Mouse (Mus musculus): ENCODE measurements at regions not wholly inside any gene's neighbourhood (a gene's known extent, or its start where the extent isn't known, plus 50 kb on each side); places are given as distances from the start of the nearest gene placed in this dataset.
A peak's percentile ranks its signal among the peaks of the same experiment; 100 is the strongest.

GRCm38 (mm10) chr8:126538136-126538535, 55.6 kb downstream of the Irf2bp2 start:
- no peak for DNase-seq (ENCODE audit: low read depth, low spot score)

- no peak for DNase-seq (ENCODE audit: low read depth, low spot score)
These were observed 56.7 kb downstream of the Irf2bp2 start for GRCm38 (mm10) chr8:126536928-126537618.

- peak; percentile 48 for DNase-seq (ENCODE audit: low read depth, low spot score)
These were observed 57.5 kb downstream of the Irf2bp2 start for GRCm38 (mm10) chr8:126536132-126536927.

DNA sequence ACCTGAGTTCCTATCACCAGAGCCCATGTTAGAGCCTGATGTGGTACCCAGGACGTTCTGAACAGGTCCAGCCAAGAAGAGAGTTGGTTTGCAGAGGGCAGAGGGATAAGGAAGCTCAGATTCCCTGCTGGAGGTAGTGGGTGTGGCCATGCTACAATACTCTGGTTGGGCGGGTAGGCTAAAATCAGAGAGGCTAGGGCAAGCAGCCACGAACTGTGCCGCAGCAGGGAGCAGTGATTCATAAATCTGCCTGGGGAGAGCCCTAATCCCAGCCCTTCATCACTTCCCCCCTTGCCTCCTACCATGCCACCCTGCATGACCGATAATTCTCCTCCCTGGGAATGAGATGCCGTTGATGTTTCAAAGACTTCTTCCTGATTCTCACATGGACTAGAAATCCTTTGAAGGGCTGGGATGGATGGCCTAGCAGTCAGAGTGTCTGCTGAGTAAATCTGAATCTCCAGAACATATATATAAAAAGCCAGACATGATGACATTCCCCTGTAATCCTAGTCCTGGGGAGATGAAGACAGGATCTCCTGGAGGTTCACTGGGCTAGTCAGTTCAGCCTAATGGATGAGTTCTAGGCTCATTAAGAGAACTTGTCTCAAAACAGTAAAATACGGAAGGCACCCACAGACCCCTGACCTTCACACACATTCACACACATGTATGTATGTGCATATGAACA, 57.6 kb upstream of the Tarbp1 start:
- DNase-seq (ENCODE audit: low read depth, low spot score) = no peak

DNA sequence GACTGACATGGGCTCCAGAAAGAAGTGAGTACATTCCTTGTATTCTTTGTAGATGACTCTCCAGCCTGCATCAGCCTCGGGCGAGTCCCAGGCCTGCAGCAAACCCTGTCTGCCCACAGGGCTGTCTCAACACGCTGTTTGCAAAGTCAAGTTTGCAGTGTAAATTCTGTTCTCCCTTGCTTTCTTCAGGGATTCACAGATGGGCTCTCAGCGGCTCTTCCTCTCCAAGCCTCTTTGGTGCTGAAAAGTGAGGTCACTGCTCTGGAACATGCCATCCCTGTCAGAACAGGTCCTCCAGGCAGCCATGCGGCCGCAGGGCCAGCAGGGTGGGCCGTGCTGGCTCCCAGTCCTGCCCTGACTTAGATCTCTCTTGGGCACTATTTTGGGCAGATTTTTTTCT, 56.6 kb upstream of the Tarbp1 start:
- DNase-seq (ENCODE audit: low read depth, low spot score) = no peak

DNA sequence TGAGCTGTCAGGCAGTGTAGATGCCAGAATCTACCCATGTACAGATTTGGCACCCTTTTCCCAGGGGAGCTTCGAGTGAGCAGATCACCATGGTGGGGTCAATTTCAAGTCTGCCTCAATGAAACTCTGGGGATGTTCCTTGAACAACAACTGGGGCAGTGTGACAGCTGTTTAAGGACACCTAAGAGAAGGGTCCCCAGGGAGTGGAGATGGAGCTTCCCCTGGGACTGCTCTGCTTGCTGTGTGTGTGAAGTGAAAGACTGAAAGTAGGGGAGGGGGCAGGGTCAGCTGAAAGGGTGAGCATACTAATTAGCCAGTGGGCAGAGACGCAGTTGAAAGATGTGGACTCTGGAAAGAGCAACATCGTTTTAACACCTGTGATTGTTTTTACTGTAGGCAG, 54.5 kb upstream of the Tarbp1 start:
- no peak for DNase-seq (ENCODE audit: low read depth, low spot score)

DNA sequence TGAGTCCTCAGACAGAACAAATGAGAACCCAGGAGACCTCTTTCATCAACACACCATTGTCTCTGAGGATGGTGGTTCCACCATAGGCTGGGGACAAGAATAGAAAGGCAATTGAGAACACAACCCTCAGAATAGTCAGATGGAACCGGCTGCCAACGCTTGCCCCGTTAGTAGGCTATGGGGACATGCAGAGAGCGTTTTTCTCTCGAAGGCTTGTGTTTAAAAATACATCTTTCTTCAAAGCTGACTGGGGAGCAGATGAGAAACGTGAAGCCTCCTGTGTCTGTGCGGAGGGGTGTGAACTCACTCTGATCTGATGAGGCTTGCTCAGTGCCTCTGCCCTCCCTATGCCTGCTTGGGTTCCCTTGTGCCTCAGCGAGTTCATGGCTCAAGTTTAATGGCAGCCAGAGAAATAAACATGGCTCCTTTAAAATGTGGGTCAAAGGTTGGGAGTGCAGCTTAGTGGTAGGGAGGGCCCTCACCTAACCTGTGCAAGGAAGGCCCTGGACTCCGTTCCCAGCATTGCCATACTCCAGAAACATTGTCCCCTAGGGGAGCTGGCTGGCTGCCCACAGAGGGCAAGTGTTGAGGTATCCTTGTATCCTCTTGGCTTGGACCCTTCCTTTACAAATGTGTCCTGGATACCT, 53.7 kb upstream of the Tarbp1 start:
- DNase-seq (ENCODE audit: low read depth, low spot score) = no peak

GRCm38 (mm10) chr8:126526864-126527571, 52.2 kb upstream of the Tarbp1 start:
- DNase-seq (ENCODE audit: low read depth, low spot score) = no peak

DNA sequence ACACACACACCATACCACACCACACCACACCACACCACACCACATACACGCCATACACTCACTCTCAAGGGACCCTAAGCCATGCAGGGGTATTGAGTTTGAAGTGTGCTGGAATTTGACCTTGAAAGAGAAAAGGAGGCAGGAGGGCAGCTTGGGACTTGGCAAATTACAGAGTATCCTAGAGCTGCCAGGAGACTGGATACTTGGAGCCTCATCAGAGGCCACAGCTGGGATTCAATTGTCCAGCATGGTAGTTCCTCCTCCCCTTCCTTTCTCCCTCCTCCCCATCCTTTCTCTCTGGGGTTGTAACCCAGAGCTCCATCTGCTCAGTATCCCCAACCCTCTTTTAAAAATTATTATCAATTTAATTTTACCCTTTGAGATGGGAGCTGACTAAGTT, 50.7 kb upstream of the Tarbp1 start:
- DNase-seq (ENCODE audit: low read depth, low spot score) = no peak

All from CD4-positive helper T cell, adult 2 months (primary cell).